Mouse (Mus musculus): Measurements from ENCODE around the gene Mvb12a.
A peak's percentile ranks its signal among the peaks of the same experiment; 100 is the strongest.

Mvb12a gene

DNA sequence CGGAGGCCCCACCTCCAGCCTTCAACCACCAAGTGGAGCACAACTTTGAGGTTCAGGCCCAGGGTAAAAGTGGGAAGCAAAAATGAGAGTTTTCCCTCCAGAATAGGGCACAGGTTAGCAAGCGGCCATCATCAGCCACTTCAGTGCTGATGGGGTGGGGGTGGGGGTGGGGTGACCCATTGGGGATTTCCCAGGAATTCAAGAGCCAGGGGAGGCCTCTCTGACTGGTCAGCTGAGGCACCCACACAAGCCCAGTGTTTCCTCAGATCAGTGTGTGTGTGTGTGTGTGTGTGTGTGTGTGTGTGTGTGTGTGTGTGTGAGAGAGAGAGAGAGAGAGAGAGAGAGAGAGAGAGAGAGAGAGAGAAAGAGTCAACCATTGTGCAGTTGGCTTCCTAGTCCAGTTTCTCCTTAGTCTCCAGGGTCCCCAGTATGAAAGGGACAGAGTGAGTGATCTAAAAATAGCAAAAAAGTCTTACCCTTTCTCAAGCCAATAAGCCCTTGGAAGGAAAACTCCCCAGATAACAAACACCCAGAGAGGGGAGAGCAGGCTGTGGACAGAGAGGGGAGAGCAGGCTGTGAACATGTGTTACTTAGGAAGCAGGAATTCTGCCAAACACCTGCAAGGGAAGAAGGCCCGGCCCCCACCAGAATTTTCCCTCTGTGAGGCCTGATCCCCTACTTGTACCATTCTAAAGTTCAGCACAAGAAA lies 15.4 kb upstream of the Mvb12a start:
- no peak for DNase-seq (ENCODE audit: low read depth)

DNA sequence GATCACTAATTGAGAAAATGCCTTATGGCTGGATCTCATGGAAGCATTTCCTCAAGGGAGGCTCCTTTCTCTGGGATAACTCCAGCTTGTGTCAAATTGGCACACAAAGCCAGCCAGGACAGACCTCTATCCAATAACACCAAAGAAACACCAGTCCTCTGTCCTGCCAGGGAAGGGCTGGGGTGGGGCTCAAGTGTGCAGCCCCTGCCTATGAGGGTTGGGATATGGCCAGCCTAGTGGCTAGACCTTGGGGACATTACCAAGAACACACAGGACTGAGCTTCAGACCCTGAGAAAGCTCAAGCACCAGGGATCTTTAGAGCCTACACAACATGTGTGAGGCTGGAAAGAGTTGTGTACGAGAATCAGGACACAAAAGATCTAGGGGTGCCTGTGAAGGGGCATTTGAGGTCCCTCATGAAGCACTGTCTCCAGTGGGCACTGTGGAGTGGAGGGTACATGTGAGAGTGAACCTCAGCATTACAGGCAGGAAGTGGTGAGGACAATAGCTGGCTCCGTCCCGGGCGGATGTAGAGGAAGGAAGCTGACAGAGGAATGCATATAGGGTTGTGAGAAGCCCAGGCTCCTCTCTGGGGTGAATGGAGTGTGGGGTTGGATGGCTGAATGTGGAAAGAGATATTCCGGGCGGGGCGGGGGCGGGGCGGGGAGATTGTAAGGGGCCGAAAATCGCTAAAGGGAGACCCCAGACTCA lies 14.2 kb upstream of the Mvb12a start:
- DNase-seq (ENCODE audit: low read depth): peak; percentile 64

DNA sequence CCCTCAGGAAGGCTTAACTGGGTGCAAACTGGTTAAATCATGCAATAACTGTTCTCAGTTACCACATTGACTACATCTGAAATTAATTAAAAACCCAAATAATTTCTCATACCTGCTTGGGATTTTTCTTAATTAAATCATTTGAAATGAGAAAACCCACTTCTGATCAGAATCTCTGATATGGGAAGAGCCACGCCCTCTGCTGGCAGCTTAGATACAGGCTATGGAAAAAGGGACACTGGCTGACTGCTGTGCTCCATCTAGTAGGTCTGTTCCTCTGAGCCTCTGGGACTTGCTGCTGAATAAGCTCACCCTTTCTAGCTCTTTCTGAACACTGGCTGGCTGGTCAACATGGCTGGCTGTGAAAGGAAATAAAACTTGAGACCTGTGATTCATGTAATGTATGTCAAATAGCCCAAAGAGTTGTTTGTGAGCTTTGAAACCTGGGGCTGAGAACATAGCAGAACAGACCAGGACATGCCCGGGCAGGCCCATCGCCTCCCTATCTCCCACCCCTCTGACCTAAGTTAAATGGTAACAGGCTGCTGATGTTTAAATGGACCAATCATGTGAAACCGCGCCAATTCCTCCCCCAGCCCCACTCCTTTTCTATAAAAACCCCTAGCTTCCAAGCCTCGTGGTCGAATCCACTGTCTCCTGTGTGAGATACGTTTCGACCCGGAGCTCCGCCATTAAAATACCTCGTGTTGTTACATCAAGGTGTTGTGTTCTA lies 11.8 kb upstream of the Mvb12a start:
- DNase-seq (ENCODE audit: low read depth): peak; percentile 78

DNA sequence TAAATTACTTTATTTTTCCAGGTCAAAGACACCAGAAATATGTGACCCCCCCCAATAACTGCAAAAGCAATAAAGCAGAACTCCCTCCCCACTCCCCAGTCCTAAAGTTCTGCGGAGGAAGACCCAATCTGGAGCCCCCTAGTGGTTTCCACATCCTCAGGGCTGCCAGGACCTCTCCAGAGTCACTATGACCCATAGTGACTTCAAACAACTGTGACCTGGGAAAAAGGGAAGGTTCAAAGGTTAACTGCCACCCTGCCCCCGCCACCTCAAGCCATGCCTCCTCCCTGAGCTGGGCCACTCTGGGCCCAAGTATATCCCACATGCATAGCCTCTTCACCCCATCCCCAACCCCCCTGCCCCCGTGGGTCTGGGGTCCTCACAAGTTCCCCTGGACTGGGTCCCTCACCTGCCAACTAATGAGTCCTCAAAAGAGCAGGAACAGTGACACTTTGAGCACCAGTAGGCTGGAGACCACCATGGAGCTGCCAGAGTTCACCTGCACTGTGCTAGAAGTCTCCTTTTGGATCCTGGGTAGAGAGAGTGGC lies 8.4 kb upstream of the Mvb12a start:
- no peak for DNase-seq (ENCODE audit: low read depth)

DNA sequence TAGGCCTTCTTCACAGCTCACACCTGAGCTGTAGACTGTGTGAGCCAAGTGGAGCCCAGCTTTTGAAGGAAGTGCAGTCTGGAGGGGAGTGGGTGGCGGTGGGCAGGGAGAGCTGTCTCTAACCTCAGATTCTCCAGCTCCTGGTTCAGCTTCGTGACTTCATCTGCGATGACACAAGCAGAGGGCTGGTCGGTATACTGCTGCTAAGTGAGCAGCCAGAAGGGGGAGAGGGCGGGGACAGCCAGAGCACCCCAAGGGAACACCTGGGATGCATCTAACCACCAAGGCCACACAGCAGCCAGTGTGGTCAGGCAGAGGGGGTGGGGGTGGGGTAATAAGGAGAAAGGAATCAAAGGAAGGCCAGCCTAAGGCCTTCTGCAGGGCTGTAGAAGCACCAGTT lies 7.1 kb upstream of the Mvb12a start:
- DNase-seq (ENCODE audit: low read depth): peak; percentile 84

DNA sequence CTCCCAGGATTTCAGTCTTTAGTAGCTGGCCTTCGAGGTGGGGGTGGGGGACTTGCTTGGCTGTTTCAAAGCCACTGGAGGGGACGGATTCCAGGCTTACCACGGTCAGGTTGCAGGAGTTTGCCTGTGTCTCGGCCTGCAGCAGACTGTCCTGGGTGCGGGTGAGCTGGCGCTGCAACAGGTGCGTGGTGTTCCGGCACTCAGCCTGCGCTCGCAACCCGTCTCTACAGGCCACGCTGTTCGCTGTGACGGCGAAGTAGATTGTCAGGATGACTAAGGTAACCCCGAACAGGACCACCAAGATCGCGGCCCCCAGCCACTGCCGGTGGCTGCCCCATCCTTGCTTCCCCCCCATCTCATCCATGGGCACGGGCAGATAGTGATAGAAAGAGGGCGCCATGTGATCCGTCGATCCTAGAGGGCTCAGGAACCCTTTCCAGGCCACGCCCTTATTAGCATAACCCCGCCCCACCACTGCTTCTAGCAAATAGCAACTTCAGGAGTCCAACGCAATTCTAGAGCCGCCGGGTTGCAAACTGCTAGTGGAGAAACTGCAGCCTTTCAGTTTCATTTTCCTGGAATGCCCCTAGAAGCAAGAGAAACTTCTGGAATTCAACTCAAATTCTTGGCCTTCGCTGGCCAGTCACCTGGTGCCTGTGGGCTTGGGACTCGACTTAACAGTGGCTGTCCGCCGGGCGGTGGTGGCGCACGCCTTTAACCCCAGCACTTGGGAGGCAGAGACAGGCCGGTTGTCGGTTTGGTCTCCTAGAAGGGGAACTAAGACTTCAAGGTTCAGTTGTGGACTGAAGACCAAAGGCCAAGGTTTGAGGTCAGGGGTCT lies 5.5 kb upstream of the Mvb12a start, which contains the start of gene Bst2:
Gene Bst2 (minus strand): TSS at position 429 of the 840 bp plus-strand sequence.
- peak; percentile 97 for DNase-seq (ENCODE audit: low read depth)

DNA sequence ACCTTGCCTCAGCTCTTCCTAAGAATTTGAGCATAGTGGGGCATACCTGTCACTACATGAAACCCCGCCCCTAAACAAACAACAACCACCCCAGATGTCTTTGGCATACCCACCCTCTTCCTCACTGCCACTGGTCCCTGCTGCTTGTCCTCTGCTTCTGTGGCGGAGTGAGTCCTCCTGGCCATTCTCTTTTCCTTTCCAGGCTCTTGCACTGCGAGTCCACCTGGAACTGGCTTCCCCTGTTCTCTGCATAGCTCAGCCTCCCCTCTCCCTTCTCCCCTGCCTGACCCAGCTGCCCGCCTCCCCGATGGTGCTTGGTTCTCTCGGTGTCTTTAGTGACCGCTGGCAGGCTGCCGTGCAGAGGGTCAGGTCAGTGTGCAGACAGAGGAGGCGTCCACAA lies 1.0 kb downstream of the Mvb12a start:
- DNase-seq (ENCODE audit: low read depth): no peak

DNA sequence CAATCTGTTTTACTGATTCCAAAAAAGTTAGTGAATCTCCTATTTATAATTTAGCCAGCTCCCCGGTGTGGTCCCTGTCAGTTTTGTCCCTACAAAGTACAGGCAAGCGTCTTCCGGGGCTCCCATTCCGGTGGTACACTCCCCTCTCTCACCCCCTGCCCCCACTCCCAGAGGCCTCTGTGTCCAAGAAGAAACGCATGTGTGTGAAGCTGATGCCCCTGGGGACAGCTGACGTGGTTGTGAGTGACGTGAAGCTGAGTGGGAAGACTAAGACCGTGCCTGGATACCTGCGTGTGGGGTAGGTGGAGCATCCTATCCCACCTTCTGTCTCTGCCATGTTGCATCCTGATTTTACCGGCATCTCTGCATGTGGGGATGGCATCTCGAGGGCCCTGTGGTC lies 2.3 kb downstream of the Mvb12a start:
- no peak for DNase-seq (ENCODE audit: low read depth)

DNA sequence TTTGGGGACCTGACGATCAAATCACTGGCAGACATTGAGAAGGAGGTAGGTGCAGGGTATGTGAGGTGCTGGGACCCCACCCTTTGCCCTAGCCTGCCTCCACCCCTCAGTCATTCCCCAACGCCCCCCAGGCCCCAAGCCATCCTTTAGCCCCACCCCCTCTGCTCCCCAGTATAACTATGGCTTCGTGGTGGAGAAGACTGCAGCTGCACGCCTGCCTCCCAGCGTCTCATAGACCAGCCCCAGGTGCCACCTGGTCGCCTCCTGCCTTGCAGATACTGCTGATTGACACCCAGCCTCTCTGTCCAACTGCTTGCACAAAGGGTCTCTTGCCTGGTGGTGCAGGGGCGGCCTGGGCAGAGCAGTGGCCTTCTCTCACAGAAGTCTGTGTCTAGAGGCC lies 4.9 kb downstream of the Mvb12a start:
- DNase-seq (ENCODE audit: low read depth): no peak

DNA sequence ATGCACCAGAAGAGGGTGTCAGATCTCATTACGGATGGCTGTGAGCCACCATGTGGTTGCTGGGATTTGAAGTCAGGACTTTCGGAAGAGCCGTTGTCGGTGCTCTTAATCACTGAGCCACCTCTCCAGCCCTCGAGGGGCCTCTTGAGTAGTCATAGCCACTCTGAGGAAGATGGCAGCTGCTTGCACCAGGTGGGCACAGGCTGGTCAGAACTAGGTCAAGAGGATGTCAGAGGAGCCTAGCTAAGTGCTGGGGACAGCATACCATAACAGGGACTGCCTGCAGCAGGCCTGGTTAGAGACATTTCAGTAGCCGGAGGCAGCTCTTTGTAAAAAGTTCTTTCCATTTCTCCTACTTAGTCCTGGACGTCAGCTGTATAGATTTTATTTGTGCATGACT lies 8.0 kb downstream of the Mvb12a start:
- no peak for DNase-seq (ENCODE audit: low read depth)

DNA sequence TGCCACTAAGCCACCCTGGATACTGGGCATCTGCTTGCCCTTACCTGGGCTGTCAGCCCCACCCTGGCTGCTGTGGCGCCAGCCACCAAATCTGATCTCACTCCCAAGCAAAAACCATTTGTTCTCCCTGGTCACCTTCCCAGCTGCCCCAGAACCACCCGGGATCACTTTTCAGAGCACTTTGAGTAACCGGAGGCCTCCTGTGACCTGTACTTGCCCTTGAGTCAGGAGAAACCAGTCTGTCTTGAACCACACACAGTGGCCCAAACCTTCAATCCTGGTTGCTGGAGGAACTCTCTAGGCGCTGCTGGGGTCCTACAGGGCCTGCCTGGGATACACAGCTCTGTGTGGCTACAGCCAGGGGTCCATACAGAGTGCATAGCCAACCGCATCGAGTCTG lies 10.0 kb downstream of the Mvb12a start:
- DNase-seq (ENCODE audit: low read depth): no peak

DNA sequence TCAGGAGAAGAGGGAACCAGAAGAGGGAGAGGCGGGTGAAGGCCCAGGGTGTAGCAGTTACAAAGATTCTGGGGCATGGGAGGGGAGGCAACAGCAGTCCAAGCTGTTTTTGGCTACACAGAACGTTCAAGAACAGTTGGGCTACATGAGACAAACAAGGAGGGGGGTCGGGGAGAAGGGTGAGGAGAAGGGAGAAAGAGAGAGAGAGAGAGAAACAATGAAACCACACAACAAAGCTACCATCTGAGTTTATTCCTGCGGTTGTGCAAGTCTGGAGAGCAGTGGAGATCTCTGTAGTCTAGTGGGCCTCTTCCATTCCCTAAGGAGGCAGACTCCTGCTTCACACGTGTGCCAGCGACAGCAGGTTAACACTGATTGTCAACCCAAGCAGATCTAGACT lies 11.3 kb downstream of the Mvb12a start:
- DNase-seq (ENCODE audit: low read depth): no peak

DNA sequence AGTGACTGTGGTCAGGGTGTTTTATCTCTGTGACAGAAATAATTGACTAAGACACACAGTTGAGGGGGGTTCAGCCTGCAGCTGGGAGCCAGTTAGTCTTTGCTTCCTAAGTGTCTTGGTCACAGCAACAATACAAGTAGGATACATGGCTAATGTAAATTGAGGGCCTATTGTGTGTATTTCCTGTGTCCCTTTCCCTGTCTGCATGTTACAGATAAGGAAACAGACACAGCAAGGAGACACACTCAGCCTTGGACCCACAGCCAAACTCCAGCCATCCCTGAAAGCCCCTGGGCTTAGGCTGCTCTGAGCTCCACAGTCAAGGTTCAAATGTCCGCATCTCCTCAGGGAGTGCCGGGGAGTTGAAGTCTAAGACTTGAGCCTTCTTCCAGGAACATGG lies 11.9 kb downstream of the Mvb12a start:
- DNase-seq (ENCODE audit: low read depth): no peak

DNA sequence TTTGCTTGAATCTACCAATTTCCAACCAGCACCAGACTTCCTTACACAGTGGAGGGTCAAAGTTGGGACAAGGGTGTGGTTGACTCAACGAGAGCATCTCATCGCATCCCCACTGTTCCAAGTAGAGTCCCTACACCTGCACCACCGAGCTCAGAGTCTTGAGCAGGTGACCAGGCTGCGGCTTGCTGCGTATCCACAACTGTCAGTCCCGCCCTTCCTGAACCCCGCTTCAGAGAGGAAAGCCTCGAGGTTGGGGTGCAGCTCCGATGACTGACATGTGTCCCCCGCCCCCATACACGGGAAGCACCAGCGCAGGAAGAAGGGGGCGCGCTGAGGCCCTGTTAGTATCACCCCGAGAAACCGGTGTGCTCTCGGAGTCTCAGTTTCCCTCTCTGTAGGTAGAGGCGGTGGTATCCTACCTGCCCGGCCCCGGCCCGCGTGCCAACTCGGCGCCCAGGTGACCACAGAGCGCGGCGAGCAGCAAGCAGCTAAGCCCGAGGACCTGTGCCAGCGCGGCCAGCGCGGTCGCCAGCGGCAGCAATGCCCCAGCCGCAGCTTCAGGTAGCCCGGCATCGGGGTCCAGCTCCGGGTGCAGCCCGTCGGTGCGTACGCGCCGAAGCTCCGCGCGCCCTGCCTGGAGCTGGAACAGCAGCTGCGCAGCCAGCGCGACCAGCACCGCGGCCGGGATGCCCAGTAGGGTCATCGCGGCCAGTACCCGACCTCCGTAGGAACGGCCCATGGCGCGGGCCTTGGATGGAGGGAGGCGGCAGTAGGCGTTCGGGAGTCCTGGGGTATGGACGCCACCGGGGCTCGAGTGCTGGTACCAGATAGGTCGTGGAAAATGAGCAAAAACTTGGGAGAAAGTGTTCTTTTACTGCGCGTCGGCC lies 15.6 kb downstream of the Mvb12a start, which contains the start of gene Tmem221:
Gene Tmem221 (minus strand): TSS at position 801 of the 887 bp plus-strand sequence.
- no peak for DNase-seq (ENCODE audit: low read depth)

DNA sequence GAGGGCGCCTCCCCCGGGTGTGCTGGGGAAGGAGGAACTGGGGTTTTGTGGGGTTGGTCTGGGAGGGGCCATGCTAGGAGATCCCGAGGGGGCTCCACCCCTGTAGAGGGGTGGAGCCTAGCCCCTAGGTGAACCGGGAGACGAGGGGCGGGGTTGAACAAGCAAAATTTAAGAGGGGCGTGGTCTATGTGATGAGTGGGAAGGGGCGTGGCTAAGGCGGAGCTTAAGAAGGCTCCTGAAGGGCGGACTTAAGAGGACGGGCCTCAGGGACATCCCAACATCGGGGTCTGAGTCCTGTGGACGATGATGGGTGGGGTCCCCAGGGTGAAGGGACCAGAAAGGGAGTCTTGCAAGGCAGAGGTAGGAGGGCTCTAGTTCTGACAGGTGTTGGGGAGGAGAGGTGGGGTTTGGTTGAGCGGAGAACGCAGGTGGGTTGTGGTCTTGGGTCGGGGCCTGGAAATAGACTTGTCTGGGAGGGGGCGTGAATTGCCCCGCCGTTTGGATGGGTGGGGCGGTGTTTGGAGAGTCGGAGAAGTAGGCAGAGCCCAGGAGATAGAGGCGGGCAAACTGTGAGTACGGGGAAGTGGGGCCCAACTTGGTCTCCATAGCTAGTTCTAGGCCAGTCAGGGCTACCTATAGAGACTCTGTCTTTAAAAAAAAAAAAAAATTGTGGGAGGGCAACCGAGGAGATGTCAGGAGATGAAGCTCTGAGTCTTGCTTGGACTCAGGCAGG lies 16.4 kb downstream of the Mvb12a start:
- peak; percentile 76 for DNase-seq (ENCODE audit: low read depth)

DNA sequence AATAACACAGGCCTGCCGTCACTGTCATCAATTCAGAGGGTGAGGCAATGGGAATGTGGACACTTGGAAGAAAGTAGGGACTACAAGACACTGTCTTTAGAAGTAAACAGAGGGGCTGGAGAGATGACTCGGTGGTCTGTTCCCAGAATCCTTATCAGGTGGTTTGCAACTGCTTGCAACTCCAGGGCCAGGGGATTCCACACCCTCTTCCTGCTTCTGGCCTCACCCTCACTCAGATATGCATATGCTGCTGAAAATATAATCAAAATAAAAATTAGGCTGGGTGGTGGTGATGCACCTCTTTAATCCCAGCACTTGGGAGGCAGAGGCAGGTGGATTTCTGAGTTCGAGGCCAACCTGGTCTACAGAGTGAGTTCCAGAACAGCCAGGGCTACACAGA lies 17.3 kb downstream of the Mvb12a start:
- DNase-seq (ENCODE audit: low read depth): no peak

DNA sequence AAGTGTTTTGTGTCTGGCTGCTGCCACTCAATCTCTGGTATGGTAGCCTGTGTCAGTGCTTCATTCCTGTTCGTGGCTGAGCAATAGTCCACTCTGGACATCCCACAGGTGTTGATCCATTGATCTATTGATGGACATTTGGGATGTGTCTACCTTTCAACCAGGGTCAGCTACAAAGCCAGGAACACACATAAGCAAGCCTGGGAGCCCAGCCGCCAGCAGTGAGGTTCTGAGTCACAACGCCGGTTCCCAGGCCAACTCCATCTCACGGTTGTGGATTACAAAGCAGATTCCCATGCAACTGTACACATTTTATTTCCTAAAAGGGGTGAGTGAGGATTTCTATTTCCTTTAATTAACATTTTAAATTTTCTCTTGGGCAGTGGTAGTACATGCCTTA lies 18.0 kb downstream of the Mvb12a start:
- DNase-seq (ENCODE audit: low read depth): no peak

DNA sequence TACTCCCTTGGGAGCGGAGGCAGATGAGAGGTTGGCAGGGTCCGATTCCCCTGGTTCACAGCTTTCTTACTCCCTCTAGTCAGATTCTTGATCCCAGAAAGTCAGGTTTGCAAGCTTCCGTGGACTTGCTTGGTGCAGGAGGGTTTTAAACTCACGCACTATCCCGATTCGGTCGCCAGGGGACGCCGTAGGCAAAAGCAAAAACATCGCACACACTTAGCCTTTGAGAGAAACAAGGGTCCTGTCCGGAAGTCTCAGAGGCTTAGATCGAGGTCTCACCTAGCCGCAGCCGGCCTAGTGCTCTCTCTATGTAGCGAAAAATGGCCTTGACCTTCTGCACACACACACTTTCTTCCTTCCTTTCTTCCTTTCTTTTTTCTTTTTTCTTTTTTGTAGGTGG lies 18.7 kb downstream of the Mvb12a start:
- peak; percentile 88 for DNase-seq (ENCODE audit: low read depth)

DNA sequence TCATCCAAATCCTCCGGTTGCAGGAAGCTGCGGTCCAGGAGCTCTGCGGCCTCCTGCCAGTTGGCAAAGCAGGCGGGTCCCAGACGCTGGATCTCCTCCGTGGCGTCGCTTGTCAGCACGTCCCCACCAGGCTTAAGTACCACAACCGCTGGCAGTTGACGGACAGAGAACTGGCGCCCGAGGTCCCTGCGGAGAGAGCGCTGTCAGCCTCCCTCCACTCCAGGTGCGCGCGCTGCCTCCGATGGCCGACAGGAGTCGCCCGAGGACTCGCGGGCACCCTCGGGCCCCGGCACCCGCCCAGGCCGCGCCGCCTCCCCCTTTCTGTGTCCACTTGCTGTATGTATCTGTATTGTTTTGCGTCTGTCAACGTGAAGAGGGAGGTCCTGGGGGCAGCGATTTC lies 20.0 kb downstream of the Mvb12a start:
- DNase-seq (ENCODE audit: low read depth): peak; percentile 65

DNA sequence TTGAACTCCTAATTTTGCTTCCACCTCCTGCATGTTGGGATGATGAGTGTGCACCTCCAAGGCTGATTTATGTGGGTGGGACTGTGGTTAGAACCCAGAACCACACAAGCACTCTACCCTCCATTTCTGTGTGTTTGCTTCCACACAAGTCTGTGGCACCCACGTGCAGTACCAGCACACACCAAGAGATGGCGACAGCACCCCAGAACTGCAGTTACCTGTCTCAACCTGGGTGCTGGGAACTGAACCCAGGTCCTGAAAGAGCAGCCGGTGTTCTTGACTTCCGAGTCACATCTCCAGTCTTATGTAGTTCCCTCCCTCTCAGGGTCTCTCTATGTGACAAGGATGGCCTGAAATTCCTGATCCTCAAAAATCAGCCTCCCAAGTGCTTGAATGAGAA lies 21.3 kb downstream of the Mvb12a start:
- no peak for DNase-seq (ENCODE audit: low read depth)
